Mouse (Mus musculus) embryonic facial prominence, embryonic 10.5 days (tissue): ENCODE measurements around the gene Apbb1ip. TPM values are rescaled to one million over a fixed set of nuclear protein-coding genes. Genes with fewer than 3 reads are reported as not detected.

Experiments used
- polyA plus RNA-seq: library from polyadenylated mRNA; unstranded; fragments of >200 nt; fragmentation: Nextera tagmentation; extraction: Ambion mirVana; gene quantifications from 2 replicates; pipeline ENCODE4 v1.2.1, GENCODE M21; 2016

Apbb1ip gene
- polyA plus RNA-seq, 1 experiment from 2014 or later: 1.6 TPM

Other genes starting within 250 kb of the Apbb1ip start
- gene Gad2, start 151.9 kb upstream of the Apbb1ip start, polyA plus RNA-seq: 1.7 and 3.4 TPM in 2 replicates
- 23.0 and 24.2 TPM in 2 replicates for gene Pdss1, start 121.4 kb downstream of the Apbb1ip start, polyA plus RNA-seq